Mouse (Mus musculus) layer of hippocampus, adult 8-10 months (tissue): ENCODE results near the gene Pebp1. TPM values are rescaled to one million over a fixed set of nuclear protein-coding genes. Genes with fewer than 3 reads are reported as not detected.
A peak's percentile ranks its signal among the peaks of the same experiment; 100 is the strongest.

Source experiments
- DNase-seq, 2 experiments: peaks; one replicate each; pipeline ENCODE4 v3.0.0; 2022; ENCODE audit warnings: low spot score in 2 of 2
- total RNA-seq, 4 experiments: library from RNA; stranded (reverse); gene quantifications; 2 replicates each; pipeline ENCODE4 v1.2.4; 2022

The Pebp1 gene
- total RNA-seq, 4 experiments from 2014 or later, result 650 to 713 (median 683) TPM

GRCm38 (mm10) chr5:117241935-117242531, 45.4 kb downstream of the Pebp1 start:
- peak in 1 of 2 experiments; percentile 58 for DNase-seq

GRCm38 (mm10) chr5:117240761-117241322, 46.6 kb downstream of the Pebp1 start:
- peak in 1 of 2 experiments; percentile 58 for DNase-seq

GRCm38 (mm10) chr5:117240321-117240731, 47.1 kb downstream of the Pebp1 start:
- DNase-seq, result peak in 1 of 2 experiments; percentile 38

GRCm38 (mm10) chr5:117239106-117239505, 48.3 kb downstream of the Pebp1 start:
- no peak for DNase-seq

GRCm38 (mm10) chr5:117236540-117236939, 50.9 kb downstream of the Pebp1 start:
- no peak for DNase-seq

Other genes starting within 250 kb of the Pebp1 start
- gene Suds3, start 171.5 kb downstream of the Pebp1 start, total RNA-seq, result 100 to 1,000 TPM; 110 to 124 (median 116) TPM
- gene Taok3, start 167.5 kb downstream of the Pebp1 start, total RNA-seq, result 10 to 100 TPM; 55.8 to 65.4 (median 61.2) TPM
- 1 to 10 TPM; 2.1 to 4.8 (median 3.0) TPM for gene Vsig10, start 31.5 kb upstream of the Pebp1 start, total RNA-seq
- 100 to 1,000 TPM; 228 to 259 (median 247) TPM for gene Wsb2, start 69.7 kb upstream of the Pebp1 start, total RNA-seq
- 10 to 100 TPM; 12.2 to 18.4 (median 16.2) TPM for gene Rfc5, start 101.4 kb upstream of the Pebp1 start, total RNA-seq
- 10 to 100 TPM; 35.3 to 43.5 (median 40.3) TPM for gene Ksr2, start 126.4 kb upstream of the Pebp1 start, total RNA-seq